Mouse (Mus musculus) gastrocnemius, postnatal 4 days (tissue): ENCODE measurements around the gene Pgls. TPM values are rescaled to one million over a fixed set of nuclear protein-coding genes. Genes with fewer than 3 reads are reported as not detected.

Experiments
- DNase-seq, 2 experiments: peaks; one replicate each; pipeline ENCODE4 v3.0.0; 2021 to 2022; ENCODE audit warnings: low spot score in 2 of 2, mixed read lengths in 2 of 2
- total RNA-seq, 2 experiments: library from RNA; stranded (reverse); gene quantifications; 2 replicates each; pipeline ENCODE4 v1.2.3; 2021

The Pgls gene
- total RNA-seq, 2 experiments from 2014 or later = 71.4 to 72.1 TPM

DNA sequence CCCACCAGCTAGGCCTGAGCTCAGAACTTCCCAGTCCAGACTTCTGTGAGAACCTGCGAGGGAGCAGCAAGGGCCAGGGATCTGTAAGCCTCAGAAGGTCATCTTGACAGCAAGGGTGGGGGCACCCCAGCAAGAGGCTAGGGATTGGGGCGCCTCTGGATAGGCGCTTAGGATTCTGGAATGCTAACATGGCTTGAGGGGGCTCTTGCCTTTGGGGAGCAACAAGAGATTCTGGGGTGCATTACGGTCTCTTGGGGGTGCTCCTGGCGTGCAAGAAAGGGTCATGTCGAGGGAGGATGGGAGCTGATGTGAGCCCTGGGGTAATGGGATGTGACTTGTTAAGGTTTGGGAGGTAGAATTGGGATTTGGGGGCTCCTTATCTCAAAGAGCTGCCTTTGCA lies 23.0 kb upstream of the Pgls start:
- no peak for DNase-seq

DNA sequence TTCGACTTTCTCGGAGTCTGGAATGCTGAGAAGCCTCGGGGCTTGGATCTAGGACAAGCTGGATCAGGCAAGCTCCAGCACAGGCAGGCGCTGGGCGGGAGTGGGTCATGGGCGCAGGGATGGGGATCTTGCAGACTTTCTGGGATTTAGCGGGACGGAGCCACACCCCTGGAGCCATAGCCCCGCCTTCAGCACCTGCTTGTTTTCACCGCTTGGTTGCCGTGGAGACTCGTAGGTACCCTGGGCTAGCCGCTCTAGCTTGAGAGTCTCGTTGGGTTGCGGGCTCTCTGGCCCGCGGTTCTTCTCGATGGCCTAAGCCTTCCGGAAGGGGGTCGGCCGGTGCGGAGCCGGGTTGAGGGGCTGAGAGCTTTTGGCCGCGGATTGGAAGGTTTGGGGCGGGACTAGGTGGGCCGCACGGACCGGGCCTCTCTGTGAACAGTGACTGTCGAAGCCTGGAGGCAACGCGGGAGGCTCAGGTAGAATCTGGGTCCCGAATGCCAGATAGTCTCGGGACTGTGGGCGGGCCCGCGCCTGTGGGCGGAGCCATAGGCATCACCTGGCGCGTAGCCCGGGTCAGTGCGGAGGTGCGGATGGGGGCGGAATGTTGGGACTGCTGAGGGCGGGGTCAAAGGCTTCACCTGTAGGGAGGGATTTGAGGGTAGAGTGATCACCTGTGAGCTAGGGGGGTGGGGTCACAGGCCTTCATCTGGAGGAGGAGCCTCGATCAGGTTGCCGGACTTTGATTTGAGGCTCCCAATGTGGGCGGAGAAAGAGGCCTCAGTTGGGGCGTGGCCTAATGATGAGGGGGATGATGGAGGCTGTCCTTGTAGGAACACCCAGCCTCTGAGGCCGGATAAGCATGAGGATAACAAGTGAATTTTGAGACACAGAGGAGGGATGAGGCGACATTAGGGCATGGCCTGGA lies 22.3 kb upstream of the Pgls start:
- DNase-seq = peak; percentile 43 to 79

DNA sequence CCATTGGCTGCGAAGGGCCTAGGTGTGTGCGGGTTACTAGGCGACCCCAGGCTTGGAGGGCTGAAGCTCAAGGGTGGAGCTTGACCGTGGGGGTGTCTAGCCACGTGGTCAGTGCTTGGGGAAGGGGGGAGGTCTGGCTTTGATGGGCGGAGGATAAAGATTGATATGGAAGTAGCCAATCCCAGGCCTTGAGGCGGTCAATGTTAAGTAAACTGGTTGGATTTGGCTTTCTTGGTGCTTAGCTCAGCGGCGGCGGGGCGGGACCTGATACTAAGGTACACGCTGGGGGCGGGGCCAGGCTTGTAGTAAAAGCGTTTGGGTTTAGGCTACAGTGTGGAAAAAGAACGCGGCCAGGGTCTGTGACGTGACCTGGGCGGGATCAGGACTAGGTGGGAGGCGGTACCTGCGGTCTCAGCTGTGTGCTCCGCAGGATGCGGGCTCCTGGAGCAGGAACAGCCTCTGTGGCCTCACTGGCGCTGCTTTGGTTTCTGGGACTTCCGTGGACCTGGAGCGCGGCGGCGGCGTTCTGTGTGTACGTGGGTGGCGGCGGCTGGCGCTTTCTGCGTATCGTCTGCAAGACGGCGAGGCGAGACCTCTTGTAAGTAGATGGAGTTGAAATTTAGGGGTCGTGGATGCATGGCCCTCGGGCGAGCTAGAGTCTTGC lies 21.6 kb upstream of the Pgls start:
- peak; percentile 60 to 87 for DNase-seq

DNA sequence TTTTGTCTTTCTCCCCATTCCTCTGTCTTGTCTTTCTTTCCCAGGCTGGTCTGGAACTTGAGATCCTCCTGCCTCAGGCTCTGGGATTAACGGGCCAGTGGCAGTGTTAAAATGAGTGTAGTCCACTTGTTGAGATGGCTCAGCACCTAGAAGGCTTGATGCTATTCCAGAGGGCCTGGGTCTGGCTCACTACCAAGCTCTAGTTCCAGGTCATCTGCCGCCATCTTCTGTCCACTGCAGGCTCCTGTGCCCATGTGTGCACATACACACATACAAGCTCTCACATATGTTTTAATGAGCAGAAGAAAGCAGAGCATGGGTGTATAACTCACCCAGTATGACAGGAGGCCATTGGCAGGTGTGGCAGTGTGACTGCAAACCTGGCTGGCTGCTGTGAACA lies 19.9 kb upstream of the Pgls start:
- DNase-seq = no peak

DNA sequence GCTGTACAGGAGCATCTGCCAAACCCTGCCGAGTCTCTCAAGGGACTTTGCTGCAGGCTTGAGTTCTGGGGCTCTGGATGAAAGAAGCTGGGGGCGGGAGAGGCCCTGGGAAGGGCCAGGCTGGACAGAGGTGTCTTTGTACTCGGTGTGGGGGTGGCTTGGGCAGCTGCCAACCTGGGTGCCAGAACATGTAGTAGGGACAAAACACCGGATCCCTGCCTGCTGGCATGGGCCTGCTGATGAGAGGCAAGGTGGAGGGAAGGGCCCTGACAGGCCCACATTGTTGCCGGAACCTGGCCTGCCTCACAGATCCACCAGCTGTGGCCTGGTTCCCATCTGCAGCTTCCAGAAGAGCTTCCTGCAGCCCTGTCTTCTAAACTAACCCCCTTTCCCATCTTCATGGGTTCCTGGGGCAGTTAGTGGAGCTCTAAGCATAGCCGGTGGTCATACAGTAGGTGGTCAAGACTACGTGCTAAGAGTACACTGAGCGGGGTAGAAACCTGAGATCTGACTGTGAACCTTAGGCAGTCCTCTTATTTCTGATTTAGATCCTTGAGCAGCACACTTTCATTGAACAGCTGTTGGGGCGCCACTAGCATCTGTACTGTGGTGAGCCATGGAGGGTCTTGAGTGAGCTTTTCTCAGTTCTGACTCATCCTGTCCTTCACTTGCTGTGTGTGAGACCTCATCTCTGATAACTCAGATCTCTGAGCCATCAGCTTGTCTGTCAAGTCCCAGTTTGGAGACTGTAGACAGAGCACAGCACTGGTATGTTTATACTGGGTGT lies 18.9 kb upstream of the Pgls start:
- peak in 1 of 2 experiments; percentile 60 for DNase-seq

DNA sequence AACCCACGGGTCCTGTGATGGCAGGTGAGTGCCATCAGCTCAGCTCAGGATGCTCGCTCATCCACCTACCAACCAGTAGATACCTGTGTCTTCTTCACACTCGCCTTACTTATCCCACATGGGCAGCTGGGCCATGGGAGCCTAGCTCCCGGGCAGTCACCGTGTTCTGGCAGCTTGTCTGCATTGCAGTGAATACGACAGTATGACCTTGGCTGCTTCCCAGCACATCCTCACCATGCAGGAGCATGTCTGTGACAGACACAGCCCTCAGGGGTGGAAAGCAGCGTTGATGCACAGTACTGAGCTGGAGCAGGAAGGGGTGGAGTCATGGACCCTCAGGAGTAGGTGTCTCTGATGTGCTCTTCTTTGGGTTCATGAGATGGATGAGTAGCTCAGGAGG lies 17.6 kb upstream of the Pgls start:
- no peak for DNase-seq

DNA sequence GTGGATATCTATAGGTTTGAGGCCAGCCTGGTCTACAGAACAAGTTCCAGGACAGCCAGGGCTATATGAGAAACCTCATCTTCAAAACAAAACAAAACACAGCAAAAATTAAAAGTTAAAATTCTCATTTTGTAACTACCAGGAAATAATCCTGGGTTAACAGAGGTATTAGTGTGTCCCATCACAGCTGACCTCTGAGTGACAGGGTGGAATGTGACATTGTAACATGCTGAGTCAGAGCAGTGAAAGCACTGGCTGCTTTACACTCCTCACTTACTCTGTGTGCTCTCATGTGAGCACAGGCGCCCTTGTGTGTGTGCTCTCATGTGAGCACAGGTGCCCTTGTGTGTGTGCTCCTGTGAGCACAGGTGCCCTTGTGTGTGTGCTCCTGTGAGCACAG lies 17.0 kb upstream of the Pgls start:
- DNase-seq = no peak

DNA sequence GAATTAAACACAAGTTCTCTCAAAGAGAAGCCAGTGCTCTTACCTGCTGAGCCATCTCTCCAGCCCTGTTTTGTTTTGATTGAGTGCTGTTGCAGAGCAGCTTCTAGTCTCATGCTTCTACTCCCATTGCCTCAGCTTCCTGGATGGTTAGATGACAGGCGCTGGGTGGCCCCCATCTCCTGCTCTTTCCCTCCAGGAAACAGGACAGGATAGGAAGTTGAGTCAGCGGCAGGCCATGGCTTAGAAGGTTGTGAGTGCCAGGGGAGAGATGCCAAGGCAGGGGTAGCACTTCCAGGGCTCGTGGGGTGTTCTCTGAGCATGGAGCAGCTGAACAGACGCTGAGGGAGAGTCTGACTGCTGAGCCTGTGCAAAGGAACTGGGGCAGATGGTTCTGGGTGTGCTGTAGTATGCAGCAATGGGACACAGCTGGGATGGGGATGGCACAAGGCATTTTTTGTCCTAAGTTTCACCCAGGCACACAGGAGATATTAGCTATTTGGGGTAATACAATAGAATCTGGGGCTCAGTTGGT lies 14.1 kb upstream of the Pgls start:
- DNase-seq = no peak

DNA sequence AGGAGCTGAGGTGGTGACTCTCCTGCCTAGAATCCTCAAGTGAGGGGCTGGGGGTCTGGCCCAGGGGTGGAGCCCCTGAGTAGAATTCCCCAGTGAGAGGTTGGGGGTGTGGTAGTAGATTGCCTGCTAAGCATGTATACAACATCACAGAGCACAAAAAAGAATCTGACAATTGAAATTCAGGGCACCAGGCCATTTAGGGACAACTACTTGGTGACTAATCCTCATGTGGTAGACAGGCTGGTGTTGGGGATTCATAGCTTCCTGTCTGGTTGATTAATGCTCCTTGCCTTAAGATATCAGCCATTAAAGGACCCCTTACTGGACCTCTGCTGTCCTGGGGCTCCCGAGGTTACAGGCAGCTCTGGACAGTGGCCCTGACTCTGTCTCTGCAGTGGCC lies 13.0 kb upstream of the Pgls start:
- DNase-seq = no peak

DNA sequence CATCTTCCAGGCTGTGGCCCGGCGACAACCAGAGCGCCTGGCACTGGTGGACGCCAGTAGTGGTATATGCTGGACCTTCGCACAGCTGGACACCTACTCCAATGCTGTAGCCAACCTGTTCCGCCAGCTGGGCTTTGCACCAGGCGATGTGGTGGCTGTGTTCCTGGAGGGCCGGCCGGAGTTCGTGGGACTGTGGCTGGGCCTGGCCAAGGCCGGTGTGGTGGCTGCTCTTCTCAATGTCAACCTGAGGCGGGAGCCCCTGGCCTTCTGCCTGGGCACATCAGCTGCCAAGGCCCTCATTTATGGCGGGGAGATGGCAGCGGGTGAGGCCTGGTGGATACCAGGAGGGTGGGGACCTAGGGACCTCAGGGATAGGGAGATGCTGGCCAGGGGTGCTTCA lies 12.5 kb upstream of the Pgls start:
- no peak for DNase-seq

DNA sequence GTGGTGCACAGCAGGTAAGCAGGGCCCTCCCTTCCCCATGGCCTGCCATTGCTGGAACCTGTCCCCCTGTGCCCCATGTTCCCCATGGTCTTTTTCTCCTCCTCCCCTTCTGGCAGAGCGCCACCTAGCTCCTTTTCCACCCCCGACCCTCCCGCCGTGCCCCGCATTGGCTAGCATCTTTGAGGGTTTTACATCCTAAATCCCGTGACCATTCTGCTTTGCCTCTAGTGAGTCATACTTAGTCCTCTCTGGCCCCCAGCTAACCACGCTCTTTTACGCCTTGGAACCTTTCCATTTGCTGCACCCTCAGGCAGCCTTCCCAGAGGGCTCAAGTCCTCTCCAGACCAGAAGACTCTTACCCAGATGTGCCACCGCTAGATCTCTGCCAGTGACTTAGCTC lies 11.8 kb upstream of the Pgls start:
- no peak for DNase-seq

DNA sequence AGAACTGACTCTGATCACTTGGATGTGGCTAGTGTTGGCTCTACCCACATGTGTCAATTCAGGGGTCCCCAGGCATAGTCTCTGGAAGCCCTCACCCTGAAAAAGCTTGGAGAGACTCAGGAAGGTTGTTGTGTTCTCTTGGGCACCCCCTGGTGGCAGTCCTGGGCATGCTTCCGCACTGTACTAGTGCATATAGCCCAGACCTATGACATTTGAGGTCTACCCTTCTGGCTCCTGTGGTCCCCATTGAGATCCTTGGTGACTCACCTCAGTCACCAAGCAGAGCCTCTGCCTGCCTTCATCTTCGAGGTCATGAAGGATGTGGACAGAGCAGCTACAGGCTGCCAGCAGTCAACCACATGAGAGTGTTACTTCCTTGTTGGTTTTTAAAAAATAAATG lies 5.1 kb upstream of the Pgls start:
- no peak for DNase-seq

DNA sequence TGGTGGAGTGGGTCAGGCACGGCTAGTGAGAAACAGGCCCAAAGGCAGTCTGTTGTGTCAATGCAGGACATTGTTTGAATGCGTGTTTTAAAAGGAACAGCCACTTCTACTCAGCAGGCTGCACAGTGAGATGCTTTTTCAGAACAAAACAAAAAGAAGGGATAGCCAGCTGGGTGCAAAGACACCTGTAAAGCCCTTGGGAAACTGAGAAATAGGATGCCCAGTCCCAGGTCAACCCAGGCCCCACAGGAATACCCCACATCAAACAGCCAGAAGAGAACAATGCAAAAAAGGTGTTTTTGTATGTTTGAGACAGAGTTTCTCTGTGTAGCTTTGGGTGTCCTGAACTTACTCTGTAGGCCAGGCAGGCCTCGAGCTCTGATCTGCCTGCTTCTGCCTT lies 3.2 kb upstream of the Pgls start:
- no peak for DNase-seq

DNA sequence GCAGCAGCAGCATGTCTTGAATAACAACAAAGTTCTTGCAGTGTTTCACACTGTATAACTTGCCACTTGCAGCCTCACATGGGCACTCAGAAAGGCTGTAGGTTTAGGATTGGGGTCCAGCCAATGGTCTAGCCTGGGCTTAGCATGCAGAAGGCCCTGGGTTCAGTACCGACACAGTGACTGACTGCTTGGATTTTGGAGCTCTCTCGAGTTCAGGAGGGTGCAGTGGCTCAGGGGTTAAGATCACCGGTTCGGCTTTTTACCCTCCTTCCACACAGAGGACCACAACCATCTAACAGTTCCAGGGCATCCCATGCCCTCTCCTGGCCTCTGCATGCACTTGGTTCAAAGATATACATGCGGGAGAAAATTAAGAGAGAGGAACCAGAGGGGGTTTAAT lies 959 bp upstream of the Pgls start:
- DNase-seq = no peak

DNA sequence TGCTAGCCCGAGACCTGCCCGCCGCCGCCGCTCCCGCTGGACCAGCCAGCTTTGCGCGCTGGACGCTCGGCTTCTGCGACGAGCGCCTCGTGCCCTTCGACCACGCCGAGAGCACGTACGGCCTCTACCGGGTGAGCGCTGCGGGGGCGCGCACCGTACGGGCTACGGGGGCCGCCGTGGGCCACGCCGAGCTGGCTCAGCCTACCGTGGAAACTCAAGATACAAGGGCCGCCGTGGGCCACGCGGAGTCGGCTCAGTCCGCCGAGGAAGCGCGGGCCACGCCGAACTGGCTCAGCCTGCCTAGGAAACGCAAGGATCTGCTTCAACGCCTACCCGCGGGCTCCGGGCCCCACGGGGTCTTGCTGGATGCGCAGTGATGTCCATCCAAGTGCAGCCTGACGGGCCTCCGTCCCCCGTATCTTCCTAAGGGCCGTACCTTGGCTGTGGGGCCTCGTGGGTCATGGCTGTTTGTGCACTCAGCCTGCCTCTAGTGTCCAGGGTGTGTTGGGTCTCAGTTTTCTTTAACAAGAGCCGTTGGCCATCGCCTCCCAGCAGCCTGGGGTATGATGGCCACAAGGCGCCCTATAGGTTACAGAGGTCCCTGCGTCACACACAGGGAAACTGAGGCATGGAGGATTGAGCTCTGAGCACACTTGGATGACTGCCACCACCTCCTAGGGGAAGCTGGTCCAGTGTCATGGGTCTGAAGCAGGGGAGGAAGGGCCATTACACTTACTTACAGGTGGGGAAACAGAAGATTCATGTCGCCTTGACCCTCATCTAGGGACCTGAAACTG lies 596 bp downstream of the Pgls start:
- peak; percentile 61 to 77 for DNase-seq

DNA sequence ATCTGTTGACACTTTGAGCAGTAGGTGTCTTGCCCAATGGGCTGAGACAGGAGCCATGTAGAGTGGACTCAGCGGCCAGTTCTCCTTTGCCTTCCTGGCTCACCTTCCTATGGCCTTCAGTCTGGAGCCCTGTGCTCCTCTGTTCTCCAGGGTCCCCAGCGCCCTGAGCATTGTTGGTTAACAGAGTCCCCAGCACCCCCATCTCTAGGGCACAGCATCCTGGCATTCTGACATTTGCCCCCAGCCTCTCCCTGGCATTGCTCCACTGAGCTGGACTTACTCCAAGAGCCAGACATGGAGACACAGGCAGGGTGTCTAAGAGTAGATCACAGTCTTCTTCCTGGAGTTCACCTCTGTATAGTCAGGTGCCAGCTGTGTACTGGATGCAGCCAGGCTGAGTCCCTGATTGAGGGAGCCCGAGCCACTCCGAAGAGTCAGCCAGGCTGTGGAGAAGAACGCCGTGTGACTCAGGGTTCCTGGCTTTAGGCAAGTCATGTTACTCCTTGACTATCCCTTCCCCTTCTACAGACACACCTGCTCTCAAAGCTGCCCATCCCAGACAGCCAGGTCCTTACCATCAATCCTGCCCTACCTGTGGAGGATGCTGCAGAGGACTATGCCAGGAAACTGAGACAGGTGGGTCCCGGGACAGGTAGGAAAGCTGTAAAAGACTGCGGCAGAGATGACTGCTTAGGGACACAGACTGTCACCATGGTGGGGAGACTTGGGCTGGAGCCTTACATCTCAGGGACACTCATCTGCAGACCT lies 1.8 kb downstream of the Pgls start:
- DNase-seq = no peak

DNA sequence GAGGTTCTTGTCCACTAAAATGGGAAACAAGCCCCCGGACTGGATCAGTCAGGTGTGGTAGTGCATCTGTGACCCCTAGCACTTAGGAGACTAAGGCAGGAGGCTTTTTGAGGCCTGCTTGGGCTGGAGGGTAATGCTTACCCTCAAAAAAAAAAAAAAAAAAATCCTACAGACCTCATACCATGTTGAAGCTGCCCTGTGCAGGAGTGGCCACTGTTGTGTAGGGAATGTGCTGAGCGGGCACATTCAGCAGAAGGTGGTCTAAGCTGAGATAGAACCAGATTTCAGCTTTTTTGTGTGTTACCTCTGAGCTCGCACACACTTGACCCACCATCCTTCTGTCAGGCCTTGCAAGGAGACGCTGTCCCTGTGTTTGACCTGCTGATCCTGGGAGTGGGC lies 2.3 kb downstream of the Pgls start:
- no peak for DNase-seq

DNA sequence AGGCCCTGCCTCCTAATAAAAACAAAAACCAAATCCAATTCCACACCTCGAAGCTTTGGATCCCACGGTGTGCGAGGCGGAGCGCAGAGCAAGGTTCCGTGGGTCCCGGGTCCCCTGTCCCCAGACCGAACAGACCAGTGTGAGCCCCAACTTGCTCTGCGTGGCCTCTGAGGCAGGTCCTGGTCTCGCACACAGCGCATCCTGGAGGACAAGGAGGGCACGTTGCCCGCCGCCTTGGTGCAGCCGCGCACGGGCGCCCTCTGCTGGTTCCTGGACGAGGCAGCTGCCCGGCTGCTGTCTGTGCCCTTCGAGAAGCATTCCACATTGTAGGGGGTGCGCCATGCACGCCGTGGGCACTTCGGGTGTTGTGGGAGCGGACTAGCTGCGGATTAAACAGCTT lies 3.9 kb downstream of the Pgls start:
- DNase-seq = peak; percentile 81 to 91

DNA sequence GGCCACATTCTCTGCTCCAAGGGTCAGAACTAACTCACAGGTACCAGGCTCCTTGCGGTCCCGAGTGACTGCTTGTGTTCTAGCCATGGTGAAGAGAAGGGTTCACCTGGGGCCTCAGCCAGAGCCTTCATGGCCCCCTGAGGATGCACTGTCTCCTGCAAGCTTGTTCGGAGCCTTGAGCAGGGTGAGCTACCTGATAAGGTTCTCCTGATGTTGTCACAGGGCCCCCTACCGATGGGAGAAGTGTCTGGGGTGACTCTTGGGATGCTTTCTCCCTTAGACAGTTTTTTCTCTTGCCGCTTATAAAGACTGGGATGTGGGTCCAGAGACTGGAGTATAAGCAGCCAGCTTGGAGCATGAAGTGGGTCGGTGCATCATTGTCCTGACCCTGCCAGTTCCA lies 4.4 kb downstream of the Pgls start:
- DNase-seq = no peak

DNA sequence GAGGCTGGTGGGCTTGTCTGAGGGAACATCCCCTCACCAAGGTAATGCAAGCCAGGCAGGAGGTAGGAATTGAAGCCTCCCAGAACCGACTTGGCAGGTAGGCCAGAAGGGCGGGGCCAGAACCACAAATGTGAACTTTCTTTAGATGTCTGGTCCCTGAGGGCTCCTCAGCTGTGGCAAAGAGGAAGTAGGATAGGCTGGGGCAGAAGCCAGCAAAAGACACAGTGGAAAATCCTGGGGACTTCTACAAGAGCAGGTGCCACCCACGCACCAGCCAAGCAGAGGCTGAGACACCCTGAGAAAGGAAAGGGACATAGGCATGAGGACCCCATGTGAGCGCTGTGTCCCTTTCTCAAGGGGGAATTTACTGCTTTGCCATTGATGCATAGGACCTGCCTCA lies 4.8 kb downstream of the Pgls start:
- DNase-seq = no peak
